Mouse (Mus musculus) hindbrain, embryonic 16.5 days (tissue): ENCODE results near the gene Khdrbs2. TPM values are rescaled to one million over a fixed set of nuclear protein-coding genes. Genes with fewer than 3 reads are reported as not detected.
A peak's percentile ranks its signal among the peaks of the same experiment; 100 is the strongest.

Experiments
- ATAC-seq: fragments of 200-750 bp; cut with Nextera tagmentation; 2 replicates; pipeline ENCODE4 v1.8.0; 2017; ENCODE audit warnings: moderate TSS enrichment, moderate library complexity
- H3K27ac ChIP-seq: fragments of 300-500 bp; sonication (generic); 2 replicates; pipeline ENCODE4 v1.5.1; 2014; ENCODE audit warnings: low read depth, mild to moderate bottlenecking, control low read depth, low read length, moderate library complexity
- H3K27me3 ChIP-seq: fragments of 300-500 bp; sonication (generic); replicated peaks from 2 replicates; pipeline ENCODE4 v1.6.1; 2014; ENCODE audit warnings: low read length; ENCODE audit not compliant: control insufficient read depth, insufficient read depth
- H3K36me3 ChIP-seq: fragments of 300-500 bp; sonication (generic); 2 replicates; pipeline ENCODE4 v1.6.1; 2014; ENCODE audit warnings: mild to moderate bottlenecking, low read length, moderate library complexity, mixed read lengths; ENCODE audit not compliant: control insufficient read depth, insufficient read depth
- H3K4me1 ChIP-seq: fragments of 300-500 bp; sonication (generic); 2 replicates; pipeline ENCODE4 v1.6.1; 2014; ENCODE audit warnings: low read depth, low read length; ENCODE audit not compliant: control insufficient read depth, insufficient read depth
- H3K4me2 ChIP-seq: fragments of 300-500 bp; sonication (generic); 2 replicates; pipeline ENCODE4 v1.6.1; 2014; ENCODE audit warnings: mild to moderate bottlenecking, low read length, control low read depth, moderate library complexity
- H3K4me3 ChIP-seq: fragments of 300-500 bp; sonication (generic); 2 replicates; pipeline ENCODE4 v1.5.1; 2014; ENCODE audit warnings: mild to moderate bottlenecking, low read length, control low read depth, moderate library complexity
- H3K9ac ChIP-seq: fragments of 300-500 bp; sonication (generic); 2 replicates; pipeline ENCODE4 v1.6.1; 2014; ENCODE audit warnings: low read depth, mild to moderate bottlenecking, control low read depth, low read length, moderate library complexity
- H3K9me3 ChIP-seq: fragments of 300-500 bp; sonication (generic); 2 replicates; pipeline ENCODE4 v1.6.1; 2014; ENCODE audit warnings: mild to moderate bottlenecking, low read length, moderate library complexity; ENCODE audit not compliant: control insufficient read depth
- WGBS: fragments of 180-500 bp; shearing (Covaris S2); extraction: QIAGEN DNeasy Blood & Tissue Kit; methylation state at CpG from one replicate; pipeline ENCODE4 v1.1.7; 2014; 5-methylcytosine and 5-hydroxymethylcytosine counted together
- polyA plus RNA-seq: library from polyadenylated mRNA; unstranded; fragments of >200 nt; fragmentation: Nextera tagmentation; extraction: Ambion mirVana; gene quantifications from 2 replicates; pipeline ENCODE4 v1.2.1, GENCODE M21; 2015

The Khdrbs2 gene
- 48.2 and 49.4 TPM in 2 replicates for polyA plus RNA-seq

DNA sequence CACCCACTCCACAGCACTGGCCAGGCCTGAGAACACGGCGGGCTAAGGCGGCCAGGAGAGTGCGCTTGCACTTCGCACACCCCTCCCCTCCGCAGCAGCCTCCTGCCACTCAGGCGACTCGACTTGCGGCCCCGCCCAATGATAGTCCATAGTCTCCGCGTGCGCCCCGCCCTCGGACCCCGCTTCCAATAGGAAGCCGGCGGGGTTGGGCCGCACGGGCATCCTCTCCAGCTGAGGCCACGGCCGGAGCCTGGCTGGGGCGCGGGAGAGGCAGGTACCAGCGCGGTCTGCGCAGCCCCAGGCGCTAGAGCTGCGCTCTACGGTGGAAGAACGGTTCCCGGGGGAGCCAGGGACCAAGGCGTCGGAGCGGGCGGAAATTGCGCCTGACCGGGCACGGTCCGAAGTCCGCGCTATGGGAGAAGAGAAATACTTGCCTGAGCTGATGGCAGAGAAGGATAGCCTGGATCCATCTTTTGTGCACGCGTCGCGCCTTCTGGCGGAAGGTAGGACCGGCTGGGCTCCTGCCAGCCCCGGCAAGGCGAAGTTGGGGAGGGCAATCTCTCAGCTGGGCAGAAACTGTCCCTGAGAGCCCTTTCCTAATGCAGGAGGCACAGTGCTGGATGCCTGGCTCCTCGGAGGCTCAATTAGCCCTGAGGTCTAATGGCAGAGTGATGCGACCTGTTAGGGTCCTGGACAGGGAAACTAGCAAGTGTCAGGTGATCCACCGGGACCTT is at the start of gene Khdrbs2:
Gene Khdrbs2 (plus strand): TSS at position 209 of the 734 bp plus-strand sequence.
- peak within 1 kb of the TSS; percentile 82 for H3K27ac ChIP-seq
- H3K9me3 ChIP-seq = no peaks in the 10 kb centered on the region
- peak within 1 kb of the TSS; percentile 82 for H3K9ac ChIP-seq
- H3K4me2 ChIP-seq = peak within 1 kb of the TSS; percentile 82
- no peaks in the 10 kb centered on the region for H3K36me3 ChIP-seq
- peak; percentile 100 for ATAC-seq
- H3K4me3 ChIP-seq = peak within 1 kb of the TSS; percentile 72
- no peaks in the 10 kb centered on the region for H3K27me3 ChIP-seq
- no peaks in the 10 kb centered on the region for H3K4me1 ChIP-seq
- under 1% methylated on average over 52 of the region's 53 CpGs for WGBS

DNA sequence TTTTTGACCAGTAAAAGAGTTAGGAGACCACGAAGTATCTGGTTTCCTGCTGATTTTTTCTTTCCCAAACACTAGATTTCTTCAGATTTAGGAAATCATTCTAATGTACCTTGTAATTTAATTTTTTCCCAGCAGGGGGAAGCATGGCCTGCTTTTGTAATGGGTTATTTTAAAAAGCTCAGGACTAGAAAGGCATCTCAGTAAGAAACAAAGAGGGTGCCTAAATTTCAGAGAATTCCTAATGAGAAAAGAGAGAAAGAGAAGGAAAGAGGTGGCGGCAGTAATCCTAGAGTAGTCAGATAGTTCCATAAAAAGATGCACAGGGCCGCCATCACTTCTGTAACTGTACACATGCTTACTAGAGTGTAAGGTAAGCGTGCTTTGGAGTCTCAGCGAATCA is 2.1 kb downstream of the Khdrbs2 start:
- WGBS = 45% methylated on average over 5 of the region's 5 CpGs
- peak overlapping the region; percentile 37 for H3K9ac ChIP-seq
- H3K27me3 ChIP-seq = no peaks in the 10 kb centered on the region
- no peak for ATAC-seq
- peak overlapping the region; percentile 72 for H3K4me3 ChIP-seq
- no peaks in the 10 kb centered on the region for H3K36me3 ChIP-seq
- H3K27ac ChIP-seq = peak overlapping the region; percentile 71
- no peaks in the 10 kb centered on the region for H3K4me1 ChIP-seq
- peak overlapping the region; percentile 82 for H3K4me2 ChIP-seq
- H3K9me3 ChIP-seq = no peaks in the 10 kb centered on the region

DNA sequence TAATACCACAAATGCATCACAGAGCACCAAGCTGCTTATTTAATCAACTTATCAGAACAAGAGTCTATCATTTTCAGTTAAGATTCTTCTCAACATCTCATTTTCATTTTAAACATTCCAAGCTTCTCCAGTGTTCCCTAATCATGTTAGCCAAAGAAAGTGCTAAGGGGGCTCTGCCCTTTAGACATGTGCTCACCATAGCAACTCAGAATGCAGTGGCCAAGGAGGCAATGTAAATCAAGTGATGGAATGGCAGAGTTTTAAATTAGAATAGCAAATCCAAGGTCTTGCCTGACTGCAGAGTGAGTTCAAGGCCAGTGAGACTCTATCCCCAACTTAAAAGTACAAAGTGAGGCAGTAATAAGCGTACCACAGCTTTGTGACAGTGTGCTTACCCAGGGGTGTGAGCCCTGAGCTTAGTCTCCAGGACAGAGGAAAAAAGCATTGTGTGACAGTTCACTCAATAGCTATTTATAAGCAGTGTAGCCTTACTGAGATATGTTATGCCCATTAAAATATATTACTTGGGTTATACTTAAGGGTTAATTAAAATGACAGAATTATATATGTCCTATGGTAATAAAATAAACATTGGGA is 27.2 kb downstream of the Khdrbs2 start:
- no peak overlapping the region for H3K27ac ChIP-seq
- no peak overlapping the region for H3K4me3 ChIP-seq
- no peak for ATAC-seq
- H3K9ac ChIP-seq = no peak overlapping the region
- no peaks in the 10 kb centered on the region for H3K36me3 ChIP-seq
- no peak overlapping the region for H3K4me2 ChIP-seq
- no peaks in the 10 kb centered on the region for H3K4me1 ChIP-seq
- no peaks in the 10 kb centered on the region for H3K9me3 ChIP-seq
- WGBS = 82% methylated on average over 1 of the region's 1 CpGs
- no peaks in the 10 kb centered on the region for H3K27me3 ChIP-seq

DNA sequence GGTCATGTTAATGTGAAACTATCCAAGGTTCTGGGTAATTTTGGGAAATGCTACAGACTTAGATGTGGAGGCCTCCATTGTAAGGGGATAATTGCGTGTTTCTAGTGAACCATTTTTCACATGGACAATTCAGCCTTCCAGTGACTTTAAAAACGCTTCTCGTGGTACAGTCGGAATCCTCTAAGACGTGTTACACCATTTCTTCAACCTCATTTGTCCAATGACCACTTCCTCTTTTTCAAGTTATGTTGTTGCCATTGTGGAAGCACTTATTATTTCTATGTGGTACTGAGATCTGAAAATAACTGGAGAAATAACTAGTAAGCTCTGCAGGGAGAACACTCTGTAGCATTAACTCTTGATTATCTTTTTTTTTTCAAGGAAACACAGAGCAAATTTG is 75.9 kb downstream of the Khdrbs2 start:
- H3K27me3 ChIP-seq = no peaks in the 10 kb centered on the region
- WGBS = 89% methylated on average over 5 of the region's 5 CpGs
- no peaks in the 10 kb centered on the region for H3K36me3 ChIP-seq
- H3K27ac ChIP-seq = no peak overlapping the region
- no peaks in the 10 kb centered on the region for H3K9me3 ChIP-seq
- no peak overlapping the region for H3K4me2 ChIP-seq
- no peaks in the 10 kb centered on the region for H3K4me1 ChIP-seq
- H3K9ac ChIP-seq = no peak overlapping the region
- no peak overlapping the region for H3K4me3 ChIP-seq
- no peak for ATAC-seq

DNA sequence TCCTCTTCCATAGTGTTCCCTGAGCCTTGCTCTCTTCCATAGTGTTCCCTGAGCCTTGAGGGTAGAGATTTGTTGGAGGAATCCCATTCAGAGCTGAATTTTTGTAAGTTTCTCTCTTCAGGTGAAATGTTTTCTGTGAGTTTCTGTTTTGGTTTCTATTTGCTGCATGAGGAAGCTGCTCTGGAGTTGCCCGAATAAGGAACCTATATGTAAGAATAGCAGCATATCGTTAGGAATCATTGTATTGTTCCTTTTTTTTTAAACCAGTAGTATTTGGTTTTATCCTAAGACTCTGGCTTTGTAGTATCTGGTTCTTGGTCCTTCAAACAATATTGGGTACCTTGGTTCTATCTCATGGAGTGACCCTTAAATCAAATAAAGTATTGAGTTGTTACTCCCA is 77.1 kb downstream of the Khdrbs2 start:
- H3K9ac ChIP-seq = no peak overlapping the region
- no peaks in the 10 kb centered on the region for H3K4me1 ChIP-seq
- H3K9me3 ChIP-seq = no peaks in the 10 kb centered on the region
- WGBS = 98% methylated on average over 2 of the region's 2 CpGs
- H3K36me3 ChIP-seq = no peaks in the 10 kb centered on the region
- no peak for ATAC-seq
- H3K4me2 ChIP-seq = no peak overlapping the region
- H3K27me3 ChIP-seq = no peaks in the 10 kb centered on the region
- no peak overlapping the region for H3K27ac ChIP-seq
- no peak overlapping the region for H3K4me3 ChIP-seq

GRCm38 (mm10) chr1:32250337-32250736 is 77.8 kb downstream of the Khdrbs2 start:
- Histone ChIP-seq H3K36me3 (no peaks in the 10 kb centered on the region), H3K4me2 (no peak overlapping the region), H3K9ac (no peak overlapping the region), H3K9me3 (no peaks in the 10 kb centered on the region), H3K27me3 (no peaks in the 10 kb centered on the region), H3K27ac (no peak overlapping the region), H3K4me3 (no peak overlapping the region), H3K4me1 (no peaks in the 10 kb centered on the region)
- WGBS = 100% methylated on average over 1 of the region's 1 CpGs
- ATAC-seq = no peak

DNA sequence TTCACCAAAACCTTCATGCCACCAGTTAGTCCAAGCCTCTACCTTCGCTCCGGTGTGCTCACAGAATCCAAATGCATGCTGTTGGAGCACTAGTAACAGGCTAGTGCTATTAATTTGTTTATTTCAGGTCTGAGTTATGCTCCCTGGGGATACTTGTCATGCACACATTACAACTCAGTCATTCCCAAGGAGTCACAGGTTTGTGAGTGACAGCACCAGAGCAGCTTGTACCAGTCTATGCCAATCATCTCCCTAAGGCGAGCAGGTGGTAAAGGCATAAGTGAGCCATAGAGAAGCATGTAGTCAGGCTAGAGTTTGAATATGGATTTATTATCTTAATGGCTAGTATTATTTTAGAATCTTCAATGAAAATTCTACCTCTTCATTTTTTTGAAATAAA is 86.4 kb downstream of the Khdrbs2 start:
- no peaks in the 10 kb centered on the region for H3K4me1 ChIP-seq
- ATAC-seq = no peak
- H3K27me3 ChIP-seq = no peaks in the 10 kb centered on the region
- H3K9me3 ChIP-seq = no peaks in the 10 kb centered on the region
- H3K9ac ChIP-seq = no peak overlapping the region
- no peak overlapping the region for H3K4me2 ChIP-seq
- H3K4me3 ChIP-seq = no peak overlapping the region
- WGBS = 89% methylated on average over 3 of the region's 3 CpGs
- no peaks in the 10 kb centered on the region for H3K36me3 ChIP-seq
- no peak overlapping the region for H3K27ac ChIP-seq

GRCm38 (mm10) chr1:32270519-32270918 is 98.0 kb downstream of the Khdrbs2 start:
- H3K9me3 ChIP-seq = no peaks in the 10 kb centered on the region
- no peaks in the 10 kb centered on the region for H3K4me1 ChIP-seq
- no peaks in the 10 kb centered on the region for H3K36me3 ChIP-seq
- H3K4me2 ChIP-seq = no peak overlapping the region
- ATAC-seq = peak; percentile 50; the same call in 1 of the 2 replicates
- WGBS = 100% methylated on average over 3 of the region's 3 CpGs
- no peak overlapping the region for H3K27ac ChIP-seq
- no peak overlapping the region for H3K4me3 ChIP-seq
- H3K9ac ChIP-seq = no peak overlapping the region
- no peaks in the 10 kb centered on the region for H3K27me3 ChIP-seq

GRCm38 (mm10) chr1:32294702-32295101 is 122.2 kb downstream of the Khdrbs2 start:
- no peak overlapping the region for H3K4me3 ChIP-seq
- no peak for ATAC-seq
- 81% methylated on average over 1 of the region's 1 CpGs for WGBS

More at GRCm38 (mm10) chr1:32294702-32295101, 122.2 kb downstream of the Khdrbs2 start:
- Histone ChIP-seq H3K4me2 (no peak overlapping the region), H3K27me3 (no peaks in the 10 kb centered on the region), H3K9me3 (no peaks in the 10 kb centered on the region), H3K36me3 (no peaks in the 10 kb centered on the region), H3K27ac (no peak overlapping the region), H3K4me1 (no peaks in the 10 kb centered on the region), H3K9ac (no peak overlapping the region)
